Mouse (Mus musculus) cerebellum, adult 2 months (tissue): ENCODE results near the gene Epha4. TPM values are rescaled to one million over a fixed set of nuclear protein-coding genes. Genes with fewer than 3 reads are reported as not detected.

ENCODE experiments used
- DNase-seq, 2 experiments: peaks; one replicate each; pipeline ENCODE4 v3.0.0; 2021
- H3K27ac ChIP-seq: fragments of 200-500 bp; 2 replicates; pipeline ENCODE4 v1.5.1; 2012; ENCODE audit warnings: low read length, control low read depth, inconsistent platforms; ENCODE audit not compliant: insufficient read depth
- H3K27me3 ChIP-seq: fragments of 200-500 bp; 2 replicates; pipeline ENCODE4 v1.6.1; 2012; ENCODE audit warnings: inconsistent platforms, mild to moderate bottlenecking, low read length, moderate library complexity; ENCODE audit not compliant: control insufficient read depth, insufficient read depth
- H3K4me1 ChIP-seq: fragments of 200-500 bp; 2 replicates; pipeline ENCODE4 v1.6.1; 2011; ENCODE audit warnings: low read length; ENCODE audit not compliant: control insufficient read depth, insufficient read depth
- H3K4me3 ChIP-seq: fragments of 200-500 bp; replicated peaks from 2 replicates; pipeline ENCODE3; 2011; ENCODE audit warnings: mild to moderate bottlenecking, low read depth, low read length, control low read depth; ENCODE audit not compliant: insufficient read depth
- CTCF ChIP-seq: fragments of 200-500 bp; IDR thresholded peaks from 2 replicates; pipeline ENCODE4 v1.5.1; 2011; ENCODE audit warnings: low read depth, mild to moderate bottlenecking, control low read depth, low read length, moderate library complexity, borderline replicate concordance; ENCODE audit not compliant: insufficient read depth
- POLR2A ChIP-seq: fragments of 200-500 bp; IDR thresholded peaks from 2 replicates; pipeline ENCODE4 v1.6.1; 2011; ENCODE audit warnings: low read length, control low read depth, borderline replicate concordance; ENCODE audit not compliant: insufficient read depth
- WGBS: fragments of 180-500 bp; shearing (Covaris S2); methylation state at CpG from one replicate; pipeline ENCODE4 v1.1.7; 2018; 5-methylcytosine and 5-hydroxymethylcytosine counted together
- polyA plus RNA-seq: library from polyadenylated mRNA; depleted of rRNA; stranded (reverse); fragments of >200 nt; gene quantifications from 2 replicates; pipeline ENCODE4 v1.2.3, GENCODE M21; 2012

Gene Epha4
- polyA plus RNA-seq, 1 experiment, result 12.5 TPM

DNA sequence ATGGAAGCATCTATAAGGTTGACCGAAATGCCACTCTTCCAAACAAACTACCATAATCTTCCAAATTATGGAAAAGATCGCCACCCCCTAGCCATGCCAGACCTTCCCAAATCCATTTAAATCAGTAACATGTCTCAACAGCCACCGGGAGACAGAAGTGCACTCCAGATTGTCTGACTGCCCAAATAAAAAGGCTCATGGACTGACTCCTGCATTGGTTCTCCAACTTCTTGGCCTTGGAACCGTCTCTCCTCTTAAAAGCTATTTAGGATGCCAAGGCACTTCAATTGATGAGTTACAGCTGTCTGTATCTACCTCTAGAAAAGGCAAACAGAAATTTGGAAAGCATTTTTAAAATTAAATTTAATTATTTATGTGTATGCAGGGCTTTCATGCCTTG lies 17.4 kb downstream of the Epha4 start:
- Histone ChIP-seq H3K27me3 (no peaks in the 10 kb centered on the region; the same call in 1 of the 2 replicates), H3K4me3 (no peak overlapping the region), H3K27ac (no peak overlapping the region), H3K4me1 (no peaks in the 10 kb centered on the region)
- WGBS, result 60% methylated on average over 4 of the region's 4 CpGs
- no peak for TF ChIP-seq POLR2A
- TF ChIP-seq CTCF, result no peak
- DNase-seq, result no peak

GRCm38 (mm10) chr1:77496468-77497181 lies 18.3 kb downstream of the Epha4 start:
- Histone ChIP-seq H3K4me3 (no peak overlapping the region), H3K4me1 (no peaks in the 10 kb centered on the region), H3K27ac (no peak overlapping the region), H3K27me3 (no peaks in the 10 kb centered on the region; the same call in 1 of the 2 replicates)
- TF ChIP-seq POLR2A (no peak), CTCF (no peak)
- WGBS, result 52% methylated on average over 11 of the region's 11 CpGs
- peak in 1 of 2 experiments; percentile 31 for DNase-seq

DNA sequence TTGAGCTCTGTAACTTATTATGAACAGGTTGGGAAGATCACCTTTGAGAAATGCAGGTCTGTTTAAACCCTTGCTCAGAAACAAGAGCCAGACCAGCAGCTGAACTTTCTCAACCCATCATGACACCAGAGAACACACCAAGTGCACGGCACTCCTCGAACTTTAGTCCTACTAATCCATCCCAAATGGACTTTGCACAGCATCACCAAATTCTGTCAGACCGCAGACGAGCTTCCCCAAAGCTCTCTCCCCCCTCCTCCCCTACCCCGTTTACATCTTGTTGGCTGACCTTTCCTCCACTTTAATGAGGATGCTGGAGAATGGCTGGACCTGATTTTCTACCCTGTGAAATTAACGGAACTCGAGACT lies 19.1 kb downstream of the Epha4 start:
- WGBS, result 85% methylated on average over 7 of the region's 7 CpGs
- DNase-seq, result no peak

DNA sequence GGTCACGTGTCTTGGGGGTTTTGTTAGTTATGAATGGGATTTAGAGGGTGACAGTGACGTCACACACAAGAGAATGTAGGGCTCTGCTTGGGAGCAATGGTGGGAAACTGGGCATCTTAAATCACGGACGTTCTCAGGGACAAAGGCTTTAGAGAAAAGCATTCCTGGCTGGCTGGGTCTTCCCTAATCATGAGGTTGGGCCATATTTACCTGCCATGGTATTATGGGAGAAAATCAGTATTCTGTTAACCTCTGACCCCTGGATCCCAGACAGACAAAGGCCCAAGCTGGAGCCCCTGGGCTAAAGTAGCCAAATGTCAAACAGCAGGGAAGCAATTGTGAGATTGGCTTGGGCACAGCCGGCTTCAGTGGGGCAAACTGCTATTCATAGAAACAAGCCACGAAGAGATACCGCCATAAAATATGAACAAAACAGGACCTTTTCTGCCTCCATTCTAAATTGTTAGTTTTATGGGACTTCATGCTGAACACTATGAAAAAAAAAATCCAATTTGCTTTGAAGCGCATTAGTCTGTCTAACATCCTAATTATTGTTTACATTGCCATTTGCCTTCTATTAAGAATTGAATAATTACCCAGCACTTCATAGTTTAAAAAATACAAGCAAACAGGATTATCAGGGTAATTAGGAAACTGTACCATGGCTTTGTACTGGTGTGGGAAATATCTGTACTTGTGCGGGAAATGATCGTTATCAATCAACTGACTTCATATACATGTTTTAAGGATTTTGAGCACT lies 19.7 kb downstream of the Epha4 start:
- 63% methylated on average over 10 of the region's 10 CpGs for WGBS
- Histone ChIP-seq H3K4me1 (no peaks in the 10 kb centered on the region), H3K4me3 (no peak overlapping the region), H3K27ac (no peak overlapping the region), H3K27me3 (no peaks in the 10 kb centered on the region; the same call in 1 of the 2 replicates)
- no peak for DNase-seq
- TF ChIP-seq CTCF (no peak), POLR2A (no peak)

More for the DNA sequence above, 19.1 kb downstream of the Epha4 start:
- no peak overlapping the region for H3K4me3 ChIP-seq
- TF ChIP-seq POLR2A (no peak), CTCF (no peak)
- H3K27me3 ChIP-seq, result no peaks in the 10 kb centered on the region; the same call in 1 of the 2 replicates
- no peak overlapping the region for H3K27ac ChIP-seq
- H3K4me1 ChIP-seq, result no peaks in the 10 kb centered on the region

- H3K27me3 ChIP-seq, result no peaks in the 10 kb centered on the region; the same call in 1 of the 2 replicates
- DNase-seq, result peak in 1 of 2 experiments; percentile 30
- no peak overlapping the region for H3K27ac ChIP-seq
- WGBS, result 50% methylated on average over 10 of the region's 10 CpGs
- no peaks in the 10 kb centered on the region for H3K4me1 ChIP-seq
- no peak overlapping the region for H3K4me3 ChIP-seq
- TF ChIP-seq POLR2A, result no peak
- TF ChIP-seq CTCF, result no peak
Measured at GRCm38 (mm10) chr1:77493841-77494635, 20.9 kb downstream of the Epha4 start.

GRCm38 (mm10) chr1:77490166-77490565 lies 24.7 kb downstream of the Epha4 start:
- 98% methylated on average over 6 of the region's 6 CpGs for WGBS
- no peak for DNase-seq
- Histone ChIP-seq H3K27me3 (no peaks in the 10 kb centered on the region), H3K4me1 (no peaks in the 10 kb centered on the region), H3K4me3 (no peak overlapping the region), H3K27ac (no peak overlapping the region)
- no peak for TF ChIP-seq CTCF
- no peak for TF ChIP-seq POLR2A

DNA sequence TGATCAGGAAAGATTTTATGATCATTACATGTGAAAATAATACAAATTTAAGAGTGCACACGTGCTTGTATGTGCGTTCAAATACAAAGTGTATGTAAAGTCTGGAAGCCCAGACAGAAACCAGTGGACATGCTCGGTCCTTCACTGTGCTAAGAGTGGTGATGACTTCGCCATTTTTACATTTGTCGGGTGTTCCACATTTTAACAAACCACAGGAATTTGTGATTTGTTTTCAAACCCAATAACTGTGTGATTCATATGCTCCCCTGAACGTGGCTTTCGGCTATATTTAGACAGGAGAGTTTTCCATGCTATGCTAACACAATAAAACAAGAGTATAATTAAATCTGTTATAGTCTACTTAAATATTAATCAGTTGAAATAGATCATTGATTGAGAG lies 25.5 kb downstream of the Epha4 start:
- no peak for TF ChIP-seq POLR2A
- TF ChIP-seq CTCF, result no peak
- Histone ChIP-seq H3K4me1 (no peaks in the 10 kb centered on the region), H3K27me3 (no peaks in the 10 kb centered on the region), H3K27ac (no peak overlapping the region), H3K4me3 (no peak overlapping the region)
- WGBS, result 92% methylated on average over 7 of the region's 7 CpGs
- DNase-seq, result no peak
